Mouse (Mus musculus): ENCODE measurements around the gene Klc1.

The Klc1 gene

GRCm38 (mm10) chr12:111814769-111815762, 56.4 kb downstream of the Klc1 start:
- peak; percentile 44 to 73 for DNase-seq

GRCm38 (mm10) chr12:111816528-111816927, 57.9 kb downstream of the Klc1 start:
- peak; percentile 38 to 49 for DNase-seq

- no peak for DNase-seq
These were observed 58.3 kb downstream of the Klc1 start for GRCm38 (mm10) chr12:111816967-111817366.

- DNase-seq, result no peak
These were observed 59.3 kb downstream of the Klc1 start for GRCm38 (mm10) chr12:111817991-111818390.

- peak; percentile 55 to 66 for DNase-seq
These were observed 61.3 kb downstream of the Klc1 start for GRCm38 (mm10) chr12:111819936-111820335.

GRCm38 (mm10) chr12:111820708-111821107, 62.1 kb downstream of the Klc1 start:
- no peak for DNase-seq

- no peak for DNase-seq
These were observed 63.3 kb downstream of the Klc1 start for GRCm38 (mm10) chr12:111821931-111822330.

DNA sequence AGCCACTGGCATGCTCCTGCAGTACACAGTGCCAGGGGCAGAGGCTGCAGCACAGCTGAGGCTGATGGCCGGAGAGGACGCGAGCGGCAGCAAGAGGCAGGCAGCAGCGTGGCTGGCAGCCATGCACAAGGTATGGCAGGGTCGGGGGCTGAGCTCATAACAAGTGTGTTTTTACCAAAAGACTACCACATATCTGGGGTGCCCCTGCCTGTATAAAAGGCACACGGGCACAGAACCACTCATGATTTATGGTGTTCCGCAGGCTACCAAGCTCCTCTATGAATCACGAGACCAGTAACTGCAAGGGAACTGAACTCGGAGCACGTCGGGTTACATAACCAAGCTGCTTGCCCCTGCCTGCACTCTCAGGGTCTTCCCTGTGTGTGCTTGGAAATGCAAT, 68.9 kb downstream of the Klc1 start:
- no peak for DNase-seq

- no peak for DNase-seq
These were observed 70.8 kb downstream of the Klc1 start for GRCm38 (mm10) chr12:111829447-111829846.

DNA sequence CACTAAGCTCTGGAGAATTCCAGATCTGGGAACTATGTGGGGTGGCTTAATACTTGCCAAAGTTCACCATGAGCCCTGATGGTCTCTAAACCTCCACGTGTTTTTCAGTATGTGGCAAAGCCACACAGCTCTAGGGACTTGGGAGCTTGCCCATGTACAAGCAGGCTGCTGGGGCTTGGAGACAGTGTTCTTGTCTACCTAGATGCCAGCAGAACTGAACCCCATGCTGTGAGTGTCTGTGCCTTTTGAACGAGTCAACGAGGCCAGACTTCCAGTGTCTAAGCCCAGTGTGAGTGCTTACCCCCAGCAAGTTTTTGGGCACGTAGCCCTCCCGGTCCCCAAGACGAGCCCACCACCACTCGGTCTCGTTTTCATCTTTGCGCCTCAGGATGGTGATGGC, 71.3 kb downstream of the Klc1 start:
- DNase-seq, result no peak

GRCm38 (mm10) chr12:111830375-111830774, 71.7 kb downstream of the Klc1 start:
- no peak for DNase-seq

GRCm38 (mm10) chr12:111832643-111833042, 74.0 kb downstream of the Klc1 start:
- DNase-seq, result no peak

DNA sequence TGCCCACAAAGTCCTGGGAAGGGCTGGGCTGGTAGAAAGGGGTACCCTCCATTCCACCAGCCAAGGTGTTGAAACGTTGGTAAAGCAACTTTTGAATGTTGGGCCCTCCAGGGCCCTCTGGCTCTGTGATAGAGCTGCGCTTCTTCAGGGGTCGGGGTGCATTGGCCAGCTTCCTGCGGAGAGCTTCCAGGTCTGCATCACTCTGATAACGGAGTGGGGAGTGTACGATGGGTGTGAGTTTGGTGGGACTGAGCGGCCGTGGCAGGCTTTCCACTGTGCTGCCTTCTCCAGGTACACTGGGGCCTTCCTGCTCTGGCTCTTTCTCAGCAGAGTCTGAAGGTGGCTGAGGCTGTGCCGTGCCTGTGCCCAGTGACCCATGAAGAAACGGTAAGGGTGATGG, 74.8 kb downstream of the Klc1 start:
- no peak for DNase-seq

GRCm38 (mm10) chr12:111842565-111843433, 84.2 kb downstream of the Klc1 start:
- DNase-seq, result no peak

DNA sequence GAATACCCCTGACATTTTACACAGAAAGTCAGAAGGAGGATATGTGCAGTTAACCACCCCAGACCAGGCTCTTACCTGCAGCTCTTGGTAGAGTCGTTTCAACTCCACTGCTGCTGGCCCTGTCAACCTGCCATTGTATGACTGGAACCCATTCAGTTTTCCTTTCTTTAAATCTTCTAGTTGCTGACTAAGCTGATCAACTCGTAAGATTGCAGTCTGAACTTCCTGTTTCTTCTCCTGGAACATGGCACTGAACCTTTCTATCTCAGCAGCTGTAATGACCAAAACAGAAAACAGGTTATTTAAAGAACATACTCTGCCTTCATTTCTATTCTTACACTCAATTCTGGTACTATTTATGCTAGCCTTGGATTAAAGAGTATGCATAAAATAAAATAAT, 84.8 kb downstream of the Klc1 start:
- no peak for DNase-seq

DNA sequence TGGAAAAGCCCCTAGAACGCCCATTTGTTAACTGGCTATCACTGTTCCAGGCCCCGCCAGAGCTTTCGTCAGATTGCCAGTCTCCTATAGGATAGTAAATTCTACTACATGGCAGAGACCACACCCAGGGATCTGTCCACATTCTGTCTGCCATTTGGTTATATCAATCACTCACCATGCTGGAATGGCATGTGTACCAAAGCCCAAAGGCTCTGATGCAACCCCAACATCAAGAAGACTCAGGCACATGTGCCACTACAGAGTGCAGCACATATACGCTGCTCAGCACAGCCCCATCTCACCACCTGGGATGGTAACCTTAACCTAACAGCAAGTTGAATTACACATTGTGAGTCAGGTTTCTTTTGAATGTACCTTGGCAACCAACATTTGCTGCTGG, 87.3 kb downstream of the Klc1 start:
- DNase-seq, result no peak

DNA sequence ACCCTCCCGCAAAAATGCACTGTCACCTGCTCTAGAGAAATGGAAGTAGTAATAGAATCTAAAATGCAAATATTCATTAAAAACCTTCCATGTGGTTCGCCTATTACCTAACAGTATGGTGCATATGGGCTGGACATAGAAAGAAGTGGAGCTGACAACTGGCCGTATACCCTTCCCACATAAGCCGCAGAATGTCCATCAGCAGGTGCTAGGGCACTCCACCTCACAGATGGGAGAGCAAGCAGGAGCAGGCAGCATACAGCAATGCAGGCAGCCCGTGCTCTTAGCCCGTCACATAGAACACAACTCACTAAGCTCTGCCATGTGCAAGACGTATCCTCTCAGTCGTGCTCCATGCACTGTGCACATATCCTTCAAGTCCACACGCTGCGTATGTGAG, 88.2 kb downstream of the Klc1 start:
- DNase-seq, result no peak

- no peak for DNase-seq
These were observed 89.7 kb downstream of the Klc1 start for GRCm38 (mm10) chr12:111848300-111848798.

DNA sequence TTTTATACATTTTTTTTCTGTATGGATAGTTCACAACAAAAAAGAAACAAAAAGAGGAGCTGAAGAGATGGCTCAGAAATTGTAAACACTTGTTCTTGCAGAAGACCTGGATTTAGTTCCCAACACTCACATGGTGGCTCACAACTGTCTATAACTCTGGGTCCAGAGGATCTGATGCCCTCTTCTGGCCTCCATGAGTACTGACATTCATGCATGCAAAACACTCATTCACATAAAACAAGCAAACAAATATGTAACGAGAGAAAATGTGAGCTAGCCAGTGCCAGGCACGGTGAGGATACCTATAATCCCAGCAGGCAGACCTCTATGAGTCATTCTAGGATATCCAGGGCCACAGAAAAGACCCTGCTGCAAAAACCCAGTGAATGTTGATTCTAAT, 92.6 kb downstream of the Klc1 start:
- DNase-seq, result no peak

- DNase-seq, result no peak
These were observed 93.1 kb downstream of the Klc1 start for GRCm38 (mm10) chr12:111851745-111852144.

DNA sequence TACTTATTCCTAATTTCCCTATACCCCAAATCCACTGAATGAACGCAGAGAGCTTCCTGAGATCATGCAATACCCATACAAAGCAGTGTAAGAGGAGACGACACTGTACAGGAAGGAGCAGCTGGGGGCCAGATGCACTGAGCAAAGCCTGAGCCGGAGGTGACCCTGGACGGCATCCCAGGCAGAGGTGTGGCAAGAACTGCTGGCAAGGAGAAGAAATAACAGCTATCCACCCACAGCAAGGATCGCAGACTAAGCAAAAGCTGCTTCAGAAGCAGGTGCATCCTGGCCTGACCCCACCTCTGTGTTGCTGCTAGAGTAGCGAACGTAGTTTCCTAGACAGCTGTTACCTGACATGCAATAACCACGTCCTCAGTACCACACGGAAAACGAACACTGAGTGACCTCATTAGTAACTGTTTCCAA, 94.4 kb downstream of the Klc1 start:
- DNase-seq, result peak; percentile 46 to 52

- DNase-seq, result no peak
These were observed 94.9 kb downstream of the Klc1 start for GRCm38 (mm10) chr12:111853546-111853945.

DNA sequence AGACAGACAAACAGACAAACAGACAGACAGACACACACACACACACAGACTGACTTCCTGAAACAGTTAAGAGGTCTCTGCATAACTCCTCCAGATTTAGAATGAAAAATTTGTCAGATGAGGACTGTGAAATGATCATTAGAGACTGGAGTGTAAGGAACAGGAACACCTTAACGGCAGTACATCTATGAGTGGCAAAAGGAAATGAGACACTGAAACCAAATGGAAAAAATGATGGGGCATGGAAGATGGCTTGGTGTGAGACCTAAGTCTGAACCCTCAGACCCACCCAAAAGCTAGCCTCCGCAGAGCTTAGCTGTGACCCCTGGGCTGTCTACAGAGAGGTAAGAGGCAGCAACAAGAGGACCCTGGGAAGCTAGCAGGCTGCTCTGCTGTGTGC, 96.8 kb downstream of the Klc1 start:
- no peak for DNase-seq

All from lung, adult 18-20 months (tissue).